Mouse (Mus musculus): ENCODE measurements at regions not wholly inside any gene's neighbourhood (a gene's known extent, or its start where the extent isn't known, plus 50 kb on each side); places are given as distances from the start of the nearest gene placed in this dataset.

- DNase-seq (ENCODE audit: low read depth, low spot score) = no peak
Measured at GRCm38 (mm10) chr10:87639339-87639738, 117.7 kb downstream of the Pah start.

- DNase-seq (ENCODE audit: low read depth, low spot score) = no peak
Measured at GRCm38 (mm10) chr10:87649091-87649490, 127.5 kb downstream of the Pah start.

GRCm38 (mm10) chr10:87652139-87652740, 130.6 kb downstream of the Pah start:
- no peak for DNase-seq (ENCODE audit: low read depth, low spot score)

- DNase-seq (ENCODE audit: low read depth, low spot score) = no peak
Measured at GRCm38 (mm10) chr10:87654112-87654511, 132.5 kb downstream of the Pah start.

GRCm38 (mm10) chr10:87666020-87666718, 144.6 kb downstream of the Pah start:
- peak; percentile 45 for DNase-seq (ENCODE audit: low read depth, low spot score)

GRCm38 (mm10) chr10:87666719-87667387, 145.3 kb downstream of the Pah start:
- no peak for DNase-seq (ENCODE audit: low read depth, low spot score)

- no peak for DNase-seq (ENCODE audit: low read depth, low spot score)
Measured at GRCm38 (mm10) chr10:87667651-87668140, 146.1 kb downstream of the Pah start.

- no peak for DNase-seq (ENCODE audit: low read depth, low spot score)
Measured at GRCm38 (mm10) chr10:87674740-87675420, 153.3 kb downstream of the Pah start.

GRCm38 (mm10) chr10:87676041-87676672, 154.6 kb downstream of the Pah start:
- DNase-seq (ENCODE audit: low read depth, low spot score) = no peak

- no peak for DNase-seq (ENCODE audit: low read depth, low spot score)
Measured at GRCm38 (mm10) chr10:87678984-87679383, 157.4 kb downstream of the Pah start.

- DNase-seq (ENCODE audit: low read depth, low spot score) = no peak
Measured at GRCm38 (mm10) chr10:87686311-87686710, 164.7 kb downstream of the Pah start.

GRCm38 (mm10) chr10:87686785-87687184, 165.2 kb downstream of the Pah start:
- DNase-seq (ENCODE audit: low read depth, low spot score) = no peak

- DNase-seq (ENCODE audit: low read depth, low spot score) = no peak
Measured at GRCm38 (mm10) chr10:87687844-87688243, 166.2 kb downstream of the Pah start.

GRCm38 (mm10) chr10:87690831-87691230, 167.2 kb upstream of the Igf1 start:
- DNase-seq (ENCODE audit: low read depth, low spot score) = no peak

GRCm38 (mm10) chr10:87696485-87696884, 161.6 kb upstream of the Igf1 start:
- no peak for DNase-seq (ENCODE audit: low read depth, low spot score)

- DNase-seq (ENCODE audit: low read depth, low spot score) = no peak
Measured at GRCm38 (mm10) chr10:87711209-87711608, 146.9 kb upstream of the Igf1 start.

GRCm38 (mm10) chr10:87711798-87712197, 146.3 kb upstream of the Igf1 start:
- DNase-seq (ENCODE audit: low read depth, low spot score) = no peak

GRCm38 (mm10) chr10:87715874-87716600, 142.0 kb upstream of the Igf1 start:
- no peak for DNase-seq (ENCODE audit: low read depth, low spot score)

- no peak for DNase-seq (ENCODE audit: low read depth, low spot score)
Measured at GRCm38 (mm10) chr10:87717156-87717555, 140.9 kb upstream of the Igf1 start.

GRCm38 (mm10) chr10:87718491-87718890, 139.6 kb upstream of the Igf1 start:
- no peak for DNase-seq (ENCODE audit: low read depth, low spot score)

GRCm38 (mm10) chr10:87719978-87720377, 138.1 kb upstream of the Igf1 start:
- DNase-seq (ENCODE audit: low read depth, low spot score) = no peak
